Mouse (Mus musculus) bone marrow, adult 2 months (tissue): ENCODE measurements around the gene Tmem108.

Experiments
- CTCF ChIP-seq: fragments of 200-500 bp; IDR thresholded peaks from 2 replicates; pipeline ENCODE4 v1.5.1; 2011; ENCODE audit warnings: low read length, control low read depth; ENCODE audit not compliant: control insufficient read depth, insufficient read depth
- POLR2A ChIP-seq: fragments of 200-500 bp; IDR thresholded peaks from 2 replicates; pipeline ENCODE4 v1.6.1; 2011; ENCODE audit warnings: low read depth, mild to moderate bottlenecking, control low read depth, low read length, borderline replicate concordance; ENCODE audit not compliant: control insufficient read depth

DNA sequence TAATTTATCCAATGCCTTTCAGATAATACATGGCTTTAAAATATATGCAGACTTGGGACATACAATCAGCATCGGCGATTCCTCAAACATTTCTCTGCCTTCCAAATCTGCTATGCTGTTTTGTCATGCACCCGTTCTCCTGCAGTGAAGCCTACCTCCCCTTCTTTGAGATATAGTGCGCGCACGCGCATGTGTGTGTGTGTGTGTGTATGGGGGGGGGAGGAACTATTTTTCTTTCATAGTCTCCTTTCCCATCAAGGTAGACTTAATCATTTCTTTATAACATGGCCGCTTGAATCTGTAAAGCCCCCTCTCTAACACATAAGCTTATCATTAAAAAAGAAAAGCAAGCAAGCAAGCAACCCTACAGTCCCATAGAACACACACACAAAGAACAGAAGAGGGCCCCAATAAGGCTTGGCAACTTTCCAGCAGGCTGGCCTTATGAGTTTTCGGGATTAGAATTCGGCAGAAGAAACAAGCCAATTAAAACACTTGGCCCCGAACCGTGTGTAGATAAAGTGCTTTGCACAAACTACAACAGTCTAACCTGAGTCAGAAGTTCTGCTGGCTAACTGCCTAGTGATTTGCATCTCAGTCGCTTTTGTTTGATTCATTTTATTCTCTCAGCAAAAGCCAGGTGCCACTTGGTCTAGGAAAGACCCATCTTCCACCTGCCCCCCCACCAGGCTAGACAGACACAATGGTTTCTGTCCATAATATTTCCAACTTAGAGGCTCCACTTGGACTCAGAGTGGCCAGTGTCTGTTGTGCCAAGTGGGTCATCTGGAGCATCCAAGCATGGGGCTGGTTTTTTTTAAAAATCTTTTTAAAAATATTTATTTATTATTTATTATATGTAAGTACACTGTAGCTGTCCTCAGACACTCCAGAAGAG is 153.2 kb downstream of the Tmem108 start:
- no peak for TF ChIP-seq CTCF
- TF ChIP-seq POLR2A = no peak
